Mouse (Mus musculus) CD4-positive, CD25-positive, alpha-beta regulatory T cell, adult 2 months (primary cell): Measurements from ENCODE around the gene Rnase11.
A peak's percentile ranks its signal among the peaks of the same experiment; 100 is the strongest.
"Not testable (repeated sequence)": the region's sequence is repeated elsewhere in the genome, so short reads cannot be mapped to it uniquely, and the experiment has no call there.

Experiments used
- DNase-seq: peaks from one replicate; pipeline ENCODE4 v3.0.0-alpha.2; 2012; ENCODE audit warnings: low read depth, low spot score

Gene Rnase11

GRCm38 (mm10) chr14:51081035-51081434 is 31.1 kb upstream of the Rnase11 start:
- no peak for DNase-seq

DNA sequence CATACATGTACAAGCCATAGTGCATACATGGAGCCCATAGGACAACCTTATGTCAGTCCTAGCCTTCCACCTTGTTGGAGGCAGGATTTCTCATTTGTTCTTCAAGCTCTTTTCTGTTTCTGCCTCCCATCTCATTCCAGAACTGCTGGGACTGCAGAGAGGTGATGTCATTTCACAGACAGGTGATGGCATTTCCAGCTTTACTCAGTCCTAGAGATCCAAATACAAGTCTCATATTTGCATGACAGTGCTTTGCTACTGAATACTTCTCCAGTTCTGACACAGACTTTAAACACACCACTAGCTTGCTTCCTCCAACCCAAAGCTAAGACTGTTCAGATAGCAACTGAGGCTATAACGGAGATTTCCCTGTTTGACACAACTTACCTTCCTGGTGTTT is 29.2 kb upstream of the Rnase11 start:
- DNase-seq, result no peak

- no peak for DNase-seq
Measured at GRCm38 (mm10) chr14:51074335-51074734, 24.4 kb upstream of the Rnase11 start, which contains the start of gene Olfr750. Gene Olfr750, minus strand, starts transcription at chr14:51074435.

- peak; percentile 82 for DNase-seq
Measured at GRCm38 (mm10) chr14:51069617-51070016, 19.7 kb upstream of the Rnase11 start.

- DNase-seq, result no peak
Measured at GRCm38 (mm10) chr14:51068956-51069355, 19.0 kb upstream of the Rnase11 start.

DNA sequence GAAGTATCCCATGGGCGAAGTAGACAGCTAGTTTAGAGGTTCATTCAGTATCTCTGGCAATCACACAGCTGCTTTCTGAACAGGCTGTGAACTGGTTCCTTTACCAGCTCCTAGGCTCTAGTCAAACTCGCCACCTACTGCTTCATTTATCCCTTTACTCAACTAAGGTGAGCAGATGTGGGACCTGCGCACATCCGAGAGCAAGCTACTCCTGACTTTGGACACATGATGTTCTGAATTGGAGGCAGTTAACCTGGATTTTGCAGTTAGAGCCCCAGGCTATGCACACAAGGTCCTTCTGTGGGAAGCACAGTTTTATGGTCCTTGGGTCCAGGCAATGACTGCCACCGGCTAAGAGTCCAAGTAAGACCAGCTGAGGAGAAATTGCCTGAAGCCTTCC is 10.8 kb upstream of the Rnase11 start:
- DNase-seq, result no peak

DNA sequence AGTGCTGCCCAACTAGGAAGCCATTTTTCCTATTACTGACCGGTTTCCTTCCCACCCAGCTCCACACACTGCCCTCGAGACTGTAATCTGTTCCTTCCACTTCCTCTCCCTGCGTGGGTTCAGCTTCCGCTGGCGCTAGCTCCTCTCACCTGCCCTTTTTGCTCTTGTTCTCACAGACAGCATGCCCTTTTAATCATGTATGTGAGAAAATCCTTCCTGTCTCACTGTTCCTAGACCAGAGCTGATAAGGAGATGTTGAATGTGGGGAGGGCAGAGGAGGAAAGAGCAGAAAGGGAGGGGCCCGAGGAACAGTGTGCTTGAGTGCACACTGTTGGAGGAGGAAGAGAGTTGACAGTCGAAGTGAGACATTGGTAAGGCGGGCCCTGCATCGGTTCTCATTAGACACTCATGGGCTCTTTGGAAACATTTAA is 7.5 kb upstream of the Rnase11 start, which contains the start of gene Rnase12:
TSS of gene Rnase12 (minus strand) at position 261 of the 431 bp plus-strand sequence.
- DNase-seq, result peak; percentile 42

GRCm38 (mm10) chr14:51054243-51055237 is 4.6 kb upstream of the Rnase11 start:
- no peak for DNase-seq

- no peak for DNase-seq
Measured at GRCm38 (mm10) chr14:51053176-51053575, 3.2 kb upstream of the Rnase11 start.

DNA sequence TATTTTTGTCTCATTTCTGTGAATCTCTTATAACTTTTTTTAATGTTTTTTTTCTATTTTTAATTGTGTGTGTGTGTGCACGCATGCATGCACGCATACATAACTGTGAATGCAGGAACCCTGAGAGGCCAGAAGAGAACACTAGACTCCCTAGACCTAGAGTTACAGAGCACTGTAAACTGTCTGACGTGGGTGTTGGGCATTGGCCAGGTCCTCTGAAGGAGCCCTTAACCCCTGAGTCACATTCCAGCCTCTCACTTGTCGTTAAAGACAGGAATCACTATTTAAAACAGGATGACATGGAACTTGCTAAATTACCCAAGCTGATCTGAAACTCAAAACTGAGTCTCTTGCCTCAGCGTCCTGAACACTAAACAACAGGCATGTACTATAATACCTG is 2.0 kb upstream of the Rnase11 start:
- DNase-seq, result no peak

GRCm38 (mm10) chr14:51047846-51048245 is 2.1 kb downstream of the Rnase11 start:
- no peak for DNase-seq

- DNase-seq, result no peak
Measured at GRCm38 (mm10) chr14:51041769-51042168, 8.2 kb downstream of the Rnase11 start, which contains the start of gene Rnase9. Gene Rnase9, minus strand, starts transcription at chr14:51041869.

GRCm38 (mm10) chr14:51036214-51036613 is 13.7 kb downstream of the Rnase11 start:
- no peak for DNase-seq

DNA sequence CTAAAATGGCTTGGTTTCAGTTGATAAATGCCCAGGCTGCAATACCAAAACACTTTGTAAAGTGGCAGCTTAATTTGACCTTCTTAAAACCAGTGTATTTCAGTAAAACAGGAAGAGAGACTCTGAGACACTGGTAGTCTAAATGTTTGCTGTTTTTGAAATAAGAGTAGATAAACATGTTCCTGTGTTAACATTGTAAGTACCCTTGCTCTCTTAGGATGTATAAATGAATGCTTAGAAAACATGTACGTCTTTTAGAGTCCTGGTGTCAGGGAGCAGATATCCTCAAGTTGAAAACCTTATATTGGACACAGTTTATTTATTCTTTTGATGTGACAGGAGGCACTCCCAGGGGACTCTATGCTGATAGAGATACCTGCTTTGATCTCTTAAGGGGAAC is 14.8 kb downstream of the Rnase11 start:
- no peak for DNase-seq

GRCm38 (mm10) chr14:51027387-51028155 is 22.4 kb downstream of the Rnase11 start:
- DNase-seq, result peak; percentile 5

DNA sequence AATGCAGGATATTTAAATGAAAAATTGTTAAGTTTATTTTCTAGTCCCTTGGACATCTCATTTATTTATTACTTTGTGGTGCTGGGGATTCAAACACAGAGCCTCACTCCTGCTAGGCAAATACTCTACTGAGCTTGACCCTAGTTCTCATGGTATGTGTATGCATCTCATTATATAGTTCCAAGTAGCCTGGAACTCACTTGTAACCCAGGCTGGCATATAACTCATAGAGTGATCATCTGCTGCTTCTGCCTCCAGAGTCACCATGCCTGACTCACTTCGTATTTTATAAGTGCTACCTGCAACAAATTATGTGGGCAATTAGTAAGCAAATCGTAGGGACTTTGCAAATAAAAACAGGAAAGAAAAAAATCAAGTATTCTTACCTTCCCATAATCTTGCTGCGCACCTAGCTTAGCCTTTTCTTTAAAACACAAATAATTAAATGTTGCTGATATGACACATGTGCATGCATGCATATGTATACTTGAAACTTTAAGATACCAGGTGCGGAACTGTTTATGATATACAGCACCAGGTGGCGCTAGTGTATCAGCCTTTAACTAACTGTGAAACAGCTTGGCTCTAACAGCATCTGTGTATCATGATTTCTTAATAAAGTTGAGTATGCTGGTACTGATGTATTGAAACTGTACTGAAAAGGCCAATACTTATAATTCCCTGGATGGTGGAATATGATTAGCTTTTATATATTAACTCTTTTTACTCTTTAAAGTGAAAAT is 23.4 kb downstream of the Rnase11 start:
- DNase-seq, result peak; percentile 92

DNA sequence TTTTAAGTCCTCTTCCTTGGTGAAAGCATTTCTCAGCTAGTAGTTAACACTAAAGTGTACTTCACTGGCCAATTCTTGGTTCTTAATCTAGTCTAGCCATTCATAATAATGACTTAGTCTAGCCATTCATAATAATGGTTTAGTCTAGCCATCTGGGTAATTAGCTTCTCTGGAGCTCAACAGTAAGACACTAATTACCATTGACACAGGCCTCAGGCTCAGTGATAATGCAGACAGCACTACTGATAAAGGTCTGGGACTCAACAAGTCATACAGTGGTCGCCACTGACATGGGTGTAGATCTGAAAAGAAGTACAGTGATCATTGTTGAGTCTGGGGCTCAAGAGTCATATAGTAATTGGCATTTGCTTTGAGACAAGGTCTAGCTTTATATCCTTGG is 25.1 kb downstream of the Rnase11 start:
- DNase-seq, result no peak

GRCm38 (mm10) chr14:51023457-51023856 is 26.5 kb downstream of the Rnase11 start:
- no peak for DNase-seq

DNA sequence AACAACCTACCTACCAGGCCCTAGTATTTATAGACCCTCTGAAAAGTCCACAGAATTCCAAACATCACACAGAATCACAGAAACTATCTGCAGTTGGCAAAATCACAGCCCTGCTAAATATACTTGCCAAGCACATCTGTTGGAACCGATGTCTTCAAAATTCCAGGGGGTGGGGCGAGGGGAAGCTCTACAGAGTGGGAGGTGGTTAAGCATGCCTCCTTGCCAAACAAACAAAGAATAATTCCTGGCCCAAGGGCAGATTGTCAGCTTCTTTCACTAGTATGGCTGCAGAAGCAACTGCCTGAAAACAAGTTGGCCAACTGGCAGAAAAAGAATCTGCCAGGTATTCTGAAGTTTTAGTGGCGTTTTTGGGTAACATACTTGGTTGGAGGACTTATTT is 32.7 kb downstream of the Rnase11 start:
- no peak for DNase-seq

GRCm38 (mm10) chr14:51015780-51016179 is 34.2 kb downstream of the Rnase11 start:
- no peak for DNase-seq

DNA sequence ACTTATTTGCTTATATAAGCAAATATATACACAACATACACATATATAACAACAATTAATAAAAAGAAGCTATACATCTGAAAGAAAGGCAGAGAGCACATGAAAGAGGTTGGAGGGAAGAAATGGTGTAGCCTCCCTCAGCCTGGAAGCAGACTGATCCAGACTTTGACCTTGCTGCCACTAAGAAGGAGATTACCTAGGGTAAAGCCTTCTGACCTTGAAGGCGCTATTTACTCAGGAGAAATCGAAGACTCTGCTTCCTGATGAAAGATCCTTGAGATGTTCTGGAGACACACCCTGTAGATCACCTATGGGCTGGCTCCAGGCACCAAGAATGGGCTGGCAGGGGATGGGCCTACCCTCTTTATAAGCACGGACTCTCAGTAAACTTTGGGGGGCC is 35.2 kb downstream of the Rnase11 start:
- not testable (repeated sequence) for DNase-seq
